Mouse (Mus musculus) heart, embryonic 16.5 days (tissue): ENCODE results near the gene Adnp. TPM values are rescaled to one million over a fixed set of nuclear protein-coding genes. Genes with fewer than 3 reads are reported as not detected.

ENCODE experiments used
- ATAC-seq: fragments of 200-750 bp; cut with Nextera tagmentation; replicated peaks from 2 replicates; pipeline ENCODE4 v1.8.0; 2017; ENCODE audit warnings: moderate number of reproducible peaks; ENCODE audit not compliant: insufficient read depth, low FRiP score; ENCODE audit errors: extremely low read depth
- H3K27ac ChIP-seq: fragments of 300-500 bp; sonication (generic); 2 replicates; pipeline ENCODE4 v1.5.1; 2014; ENCODE audit warnings: mild to moderate bottlenecking, low read length, control low read depth, moderate library complexity
- H3K27me3 ChIP-seq: fragments of 300-500 bp; sonication (generic); 2 replicates; pipeline ENCODE4 v1.6.1; 2014; ENCODE audit warnings: low read length, mixed read lengths; ENCODE audit not compliant: control insufficient read depth, insufficient read depth
- H3K36me3 ChIP-seq: fragments of 300-500 bp; sonication (generic); 2 replicates; pipeline ENCODE4 v1.6.1; 2014; ENCODE audit not compliant: control insufficient read depth, insufficient read depth
- H3K4me1 ChIP-seq: fragments of 300-500 bp; sonication (generic); 2 replicates; pipeline ENCODE4 v1.6.1; 2014; ENCODE audit warnings: low read length, mixed read lengths; ENCODE audit not compliant: control insufficient read depth, insufficient read depth
- H3K4me2 ChIP-seq: fragments of 300-500 bp; sonication (generic); 2 replicates; pipeline ENCODE4 v1.6.1; 2014; ENCODE audit warnings: low read depth, mild to moderate bottlenecking, control low read depth, low read length
- H3K4me3 ChIP-seq: fragments of 300-500 bp; sonication (generic); 2 replicates; pipeline ENCODE4 v1.5.1; 2014; ENCODE audit warnings: mild to moderate bottlenecking, control low read depth, low read length
- H3K9ac ChIP-seq: fragments of 300-500 bp; sonication (generic); 2 replicates; pipeline ENCODE4 v1.6.1; 2014; ENCODE audit warnings: low read length, control low read depth
- H3K9me3 ChIP-seq: fragments of 300-500 bp; sonication (generic); replicated peaks from 2 replicates; pipeline ENCODE4 v1.6.1; 2016; ENCODE audit warnings: low read length; ENCODE audit not compliant: control insufficient read depth
- WGBS: fragments of 180-500 bp; shearing (Covaris S2); extraction: QIAGEN DNeasy Blood & Tissue Kit; methylation state at CpG from one replicate; pipeline ENCODE4 v1.1.7; 2014; 5-methylcytosine and 5-hydroxymethylcytosine counted together
- polyA plus RNA-seq: library from polyadenylated mRNA; unstranded; fragments of >200 nt; fragmentation: Nextera tagmentation; extraction: Ambion mirVana; gene quantifications from 2 replicates; pipeline ENCODE4 v1.2.1, GENCODE M21; 2015

Adnp gene
- polyA plus RNA-seq, 1 experiment from 2014 or later: 1.6 TPM

GRCm38 (mm10) chr2:168198421-168198820, 8.5 kb downstream of the Adnp start:
- peaks cover 2% of the 10 kb centered on the region; the same call in 1 of the 2 replicates for H3K9me3 ChIP-seq
- no peaks in the 10 kb centered on the region for H3K27me3 ChIP-seq
- 93% methylated on average over 1 of the region's 1 CpGs for WGBS
- H3K36me3 ChIP-seq: peaks cover 7% of the 10 kb centered on the region
- H3K9ac ChIP-seq: no peak overlapping the region
- no peak for ATAC-seq
- no peak overlapping the region for H3K27ac ChIP-seq
- H3K4me2 ChIP-seq: no peak overlapping the region
- no peak overlapping the region for H3K4me3 ChIP-seq
- H3K4me1 ChIP-seq: peaks cover 61% of the 10 kb centered on the region

DNA sequence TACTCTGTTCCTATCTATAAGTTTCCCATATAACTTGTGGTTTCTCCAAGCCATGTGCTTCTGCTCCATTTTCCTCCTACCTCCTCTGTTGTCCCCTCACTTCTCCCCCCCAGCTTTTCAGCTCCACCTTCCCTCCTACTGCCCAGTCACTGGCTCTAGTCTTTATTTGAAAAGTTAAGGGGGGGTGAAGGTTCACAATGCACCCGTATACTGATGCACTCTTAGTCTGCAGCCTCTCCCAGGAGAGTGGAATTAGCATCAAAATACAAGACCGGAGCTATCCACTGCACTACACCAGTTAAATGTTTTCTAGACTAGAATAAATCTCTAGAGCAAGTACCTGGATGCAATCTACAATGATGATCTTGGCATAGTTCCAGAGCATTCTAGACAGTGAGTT, 11.2 kb downstream of the Adnp start:
- no peak overlapping the region for H3K4me2 ChIP-seq
- H3K4me3 ChIP-seq: no peak overlapping the region
- ATAC-seq: no peak
- H3K36me3 ChIP-seq: peaks cover 2% of the 10 kb centered on the region; the same call in 1 of the 2 replicates
- 54% methylated on average over 2 of the region's 2 CpGs for WGBS
- H3K27ac ChIP-seq: no peak overlapping the region
- no peaks in the 10 kb centered on the region for H3K27me3 ChIP-seq
- H3K9me3 ChIP-seq: no peaks in the 10 kb centered on the region
- H3K4me1 ChIP-seq: peaks cover 71% of the 10 kb centered on the region
- no peak overlapping the region for H3K9ac ChIP-seq

- 53% methylated on average over 2 of the region's 2 CpGs for WGBS
- no peak overlapping the region for H3K4me3 ChIP-seq
- H3K27ac ChIP-seq: no peak overlapping the region
These were observed 13.2 kb downstream of the Adnp start for GRCm38 (mm10) chr2:168193685-168194084.

GRCm38 (mm10) chr2:168191856-168192255, 15.1 kb downstream of the Adnp start:
- H3K9me3 ChIP-seq: no peaks in the 10 kb centered on the region
- peaks cover 8% of the 10 kb centered on the region for H3K36me3 ChIP-seq
- WGBS: 89% methylated on average over 2 of the region's 2 CpGs
- ATAC-seq: no peak
- no peak overlapping the region for H3K4me2 ChIP-seq
- H3K4me3 ChIP-seq: no peak overlapping the region
- no peak overlapping the region for H3K9ac ChIP-seq
- H3K27ac ChIP-seq: no peak overlapping the region
- peaks cover 66% of the 10 kb centered on the region for H3K4me1 ChIP-seq
- no peaks in the 10 kb centered on the region for H3K27me3 ChIP-seq

More at GRCm38 (mm10) chr2:168193685-168194084, 13.2 kb downstream of the Adnp start:
- Histone ChIP-seq H3K27me3 (no peaks in the 10 kb centered on the region), H3K9me3 (no peaks in the 10 kb centered on the region), H3K4me2 (no peak overlapping the region), H3K9ac (no peak overlapping the region), H3K36me3 (peaks cover 2% of the 10 kb centered on the region; the same call in 1 of the 2 replicates), H3K4me1 (peaks cover 72% of the 10 kb centered on the region)
- no peak for ATAC-seq

- WGBS: 67% methylated on average over 7 of the region's 7 CpGs
- Histone ChIP-seq H3K4me3 (no peak overlapping the region), H3K9ac (no peak overlapping the region), H3K36me3 (peaks cover 15% of the 10 kb centered on the region; the same call in 1 of the 2 replicates), H3K27ac (no peak overlapping the region), H3K27me3 (no peaks in the 10 kb centered on the region), H3K9me3 (no peaks in the 10 kb centered on the region), H3K4me2 (no peak overlapping the region), H3K4me1 (no peaks in the 10 kb centered on the region)
- no peak for ATAC-seq
These were observed 31.0 kb downstream of the Adnp start for GRCm38 (mm10) chr2:168175946-168176345.

- H3K27me3 ChIP-seq: no peaks in the 10 kb centered on the region
- H3K9me3 ChIP-seq: no peaks in the 10 kb centered on the region
- 8% methylated on average over 13 of the region's 13 CpGs for WGBS
- peak; percentile 88 for ATAC-seq
- peak overlapping the region; percentile 68 for H3K9ac ChIP-seq
- H3K4me3 ChIP-seq: peak overlapping the region; percentile 41
- peak overlapping the region; percentile 79 for H3K27ac ChIP-seq
- H3K4me2 ChIP-seq: peak overlapping the region; percentile 58
- 0 out of 2 replicates have a peak, but pooled peaks cover 4% of the 10 kb centered on the region for H3K36me3 ChIP-seq
- H3K4me1 ChIP-seq: peaks cover 14% of the 10 kb centered on the region
These were observed 36.7 kb downstream of the Adnp start for GRCm38 (mm10) chr2:168170167-168170685.

GRCm38 (mm10) chr2:168169800-168170113, 37.2 kb downstream of the Adnp start:
- H3K4me1 ChIP-seq: peaks cover 14% of the 10 kb centered on the region
- peak overlapping the region; percentile 79 for H3K27ac ChIP-seq
- H3K4me2 ChIP-seq: peak overlapping the region; percentile 58
- H3K9ac ChIP-seq: peak overlapping the region; percentile 68
- H3K9me3 ChIP-seq: no peaks in the 10 kb centered on the region
- peak; percentile 37; the same call in 1 of the 2 replicates for ATAC-seq
- H3K4me3 ChIP-seq: peak overlapping the region; percentile 41
- 7% methylated on average over 9 of the region's 9 CpGs for WGBS
- 0 out of 2 replicates have a peak, but pooled peaks cover under 1% of the 10 kb centered on the region for H3K36me3 ChIP-seq
- no peaks in the 10 kb centered on the region for H3K27me3 ChIP-seq

- Histone ChIP-seq H3K27ac (peak overlapping the region; percentile 79), H3K4me3 (peak overlapping the region; percentile 41), H3K4me1 (peaks cover 14% of the 10 kb centered on the region), H3K9me3 (no peaks in the 10 kb centered on the region), H3K4me2 (peak overlapping the region; percentile 58), H3K27me3 (no peaks in the 10 kb centered on the region), H3K36me3 (no peaks in the 10 kb centered on the region), H3K9ac (peak overlapping the region; percentile 68)
- WGBS: 50% methylated on average over 9 of the region's 9 CpGs
- ATAC-seq: peak; percentile 21; the same call in 1 of the 2 replicates
These were observed 37.8 kb downstream of the Adnp start for GRCm38 (mm10) chr2:168168892-168169799.

GRCm38 (mm10) chr2:168167781-168168180, 39.1 kb downstream of the Adnp start:
- Histone ChIP-seq H3K4me3 (no peak overlapping the region), H3K9me3 (no peaks in the 10 kb centered on the region), H3K27ac (no peak overlapping the region), H3K4me2 (no peak overlapping the region), H3K36me3 (no peaks in the 10 kb centered on the region), H3K27me3 (no peaks in the 10 kb centered on the region), H3K4me1 (peaks cover 14% of the 10 kb centered on the region), H3K9ac (no peak overlapping the region)
- no peak for ATAC-seq
- 43% methylated on average over 3 of the region's 3 CpGs for WGBS
